Mouse (Mus musculus) neutrophil, adult 5-6 weeks (primary cell): Measurements from ENCODE around the gene Mblac1. TPM values are rescaled to one million over a fixed set of nuclear protein-coding genes. Genes with fewer than 3 reads are reported as not detected.
A peak's percentile ranks its signal among the peaks of the same experiment; 100 is the strongest.
"Not testable (repeated sequence)": the region's sequence is repeated elsewhere in the genome, so short reads cannot be mapped to it uniquely, and the experiment has no call there.

Experiments
- ATAC-seq: fragments of 151-379, 151-347 bp; 2 replicates; pipeline ENCODE4 v1.8.0; 2017; ENCODE audit warnings: mild to moderate bottlenecking, moderate TSS enrichment; ENCODE audit not compliant: insufficient number of reproducible peaks, poor library complexity, low FRiP score, severe bottlenecking; ENCODE audit errors: extremely low read depth
- total RNA-seq: library from RNA; stranded (forward); fragments of 200-1000 nt; gene quantifications from 2 replicates; pipeline ENCODE4 v1.2.3, GENCODE M21; 2017

Gene Mblac1
- total RNA-seq, 1 experiment from 2014 or later: 0.81 TPM

DNA sequence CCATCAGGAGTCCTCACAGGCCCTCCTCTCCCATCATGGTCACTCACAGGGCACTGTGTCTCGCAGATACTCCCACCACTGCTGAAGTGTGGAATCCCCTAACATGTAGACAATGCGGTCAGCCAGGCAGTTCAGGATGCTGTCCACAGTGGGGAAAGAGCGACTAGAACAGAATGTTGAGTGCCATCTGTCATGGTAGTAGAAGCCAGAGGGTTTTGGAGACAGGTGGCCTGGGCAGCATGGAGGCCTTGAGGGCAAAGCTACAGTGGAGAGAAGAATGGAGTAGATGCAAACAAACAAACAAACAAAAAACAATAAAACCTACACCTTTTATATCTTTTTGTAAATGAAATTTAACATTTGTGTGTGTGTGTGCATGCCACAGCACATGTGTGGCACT lies 8.0 kb downstream of the Mblac1 start:
- ATAC-seq: no peak

GRCm38 (mm10) chr5:138207253-138207652 lies 13.1 kb downstream of the Mblac1 start:
- no peak for ATAC-seq

GRCm38 (mm10) chr5:138207873-138208272 lies 13.8 kb downstream of the Mblac1 start:
- no peak for ATAC-seq

DNA sequence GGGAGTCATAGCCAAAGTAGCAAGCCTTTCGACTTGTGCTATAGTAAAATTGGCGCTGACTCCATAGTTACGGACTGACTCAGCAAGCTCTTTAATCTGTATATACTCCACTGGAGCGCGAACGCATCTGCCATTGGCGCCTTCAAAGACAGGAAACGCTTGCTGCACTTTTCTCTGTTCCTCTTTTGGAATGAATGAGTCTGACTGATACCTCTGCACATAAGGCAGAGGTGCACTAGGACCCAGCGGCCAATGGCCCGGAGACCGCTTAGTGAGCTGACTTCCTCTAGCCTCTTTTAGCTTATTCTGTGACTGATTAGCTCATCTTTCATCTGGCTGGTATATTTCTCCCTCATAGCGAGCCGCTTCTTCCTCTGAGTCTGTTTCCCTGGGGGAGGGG lies 22.5 kb downstream of the Mblac1 start:
- ATAC-seq: not testable (repeated sequence)

DNA sequence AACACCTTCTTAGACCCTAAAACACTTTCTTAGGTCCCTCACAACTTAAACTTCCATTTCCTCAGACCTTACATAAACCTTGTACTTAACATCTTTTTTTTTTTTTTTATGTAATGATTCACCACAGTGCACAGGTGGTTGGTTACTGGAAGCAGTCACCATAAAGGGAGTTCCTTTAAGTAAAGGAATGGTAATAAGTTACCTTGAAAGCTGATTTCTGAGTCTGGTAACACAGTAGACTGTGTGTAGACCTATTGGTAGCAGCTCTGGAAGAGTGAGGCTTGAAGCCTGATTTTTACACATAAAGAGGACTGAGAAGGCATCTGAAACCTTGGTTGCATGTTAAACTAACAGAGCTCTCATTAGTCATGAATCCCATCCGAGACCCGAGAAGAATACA lies 25.8 kb downstream of the Mblac1 start:
- no peak for ATAC-seq

DNA sequence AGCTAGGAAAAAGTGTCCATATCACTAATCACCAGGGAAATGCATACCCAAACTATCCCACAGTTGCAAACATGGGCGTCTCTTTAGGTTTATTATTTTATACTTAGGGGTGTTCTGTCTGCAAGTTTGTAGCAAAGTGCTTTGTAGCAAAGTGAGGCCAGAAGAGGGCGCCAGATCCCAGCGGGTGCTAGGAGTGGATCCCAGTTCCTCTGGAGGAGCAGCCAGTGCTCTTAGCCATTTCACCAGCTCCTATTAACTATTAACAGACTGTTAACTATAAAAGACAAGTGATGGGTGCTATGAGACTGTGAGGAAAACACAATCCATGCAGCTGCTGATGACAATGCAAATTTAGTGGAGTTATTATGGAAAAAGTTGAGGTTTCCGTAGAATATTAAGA lies 28.0 kb downstream of the Mblac1 start:
- peak; percentile 90 for ATAC-seq

GRCm38 (mm10) chr5:138223287-138223686 lies 29.2 kb downstream of the Mblac1 start:
- no peak for ATAC-seq

DNA sequence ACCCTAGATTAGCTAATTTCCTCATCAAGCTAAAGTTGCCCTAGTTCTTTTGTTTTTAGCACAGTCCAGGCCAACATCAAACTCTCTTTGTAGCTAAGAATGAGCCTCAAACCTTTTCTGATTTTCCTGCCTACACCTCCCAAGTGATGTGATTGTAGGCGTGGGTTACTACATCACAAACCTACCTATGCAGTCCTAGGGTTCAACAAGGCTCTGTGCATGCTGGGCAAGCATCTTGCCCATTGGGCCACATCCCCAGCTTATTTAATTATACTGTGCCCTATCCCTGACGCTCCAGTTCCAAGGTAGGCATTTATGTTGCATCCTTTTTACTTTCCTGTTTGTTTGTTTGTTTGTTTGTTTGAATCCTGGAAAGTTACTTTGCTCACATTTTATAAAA lies 31.6 kb downstream of the Mblac1 start, which contains the start of gene Nxpe5:
TSS of gene Nxpe5 (plus strand) at position 199 of the 400 bp plus-strand sequence.
- no peak for ATAC-seq

- ATAC-seq: no peak
Observed at GRCm38 (mm10) chr5:138226491-138226890, 32.4 kb downstream of the Mblac1 start.

DNA sequence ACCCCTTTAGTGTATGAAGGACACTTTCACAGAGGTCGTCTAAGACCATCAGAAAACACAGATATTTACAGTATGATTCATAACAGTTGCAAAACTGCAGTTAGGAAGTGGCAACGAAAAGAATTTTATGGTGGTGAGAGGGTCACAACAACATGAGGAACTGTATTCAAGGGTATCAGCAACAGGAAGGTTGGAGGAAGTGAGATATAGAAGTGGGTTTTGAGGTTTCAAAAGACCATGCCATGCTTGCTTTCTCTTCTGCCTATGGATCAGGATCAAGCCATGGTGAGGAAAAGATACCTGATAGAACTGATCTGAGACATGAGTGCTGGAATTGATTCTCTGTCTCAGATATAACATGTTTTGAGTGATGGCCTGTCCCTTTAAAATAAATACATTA lies 33.3 kb downstream of the Mblac1 start:
- peak; percentile 56; the same call in 1 of the 2 replicates for ATAC-seq

- ATAC-seq: peak; percentile 53
Observed at GRCm38 (mm10) chr5:138228026-138228425, 33.9 kb downstream of the Mblac1 start.

GRCm38 (mm10) chr5:138229511-138229910 lies 35.4 kb downstream of the Mblac1 start:
- ATAC-seq: no peak

DNA sequence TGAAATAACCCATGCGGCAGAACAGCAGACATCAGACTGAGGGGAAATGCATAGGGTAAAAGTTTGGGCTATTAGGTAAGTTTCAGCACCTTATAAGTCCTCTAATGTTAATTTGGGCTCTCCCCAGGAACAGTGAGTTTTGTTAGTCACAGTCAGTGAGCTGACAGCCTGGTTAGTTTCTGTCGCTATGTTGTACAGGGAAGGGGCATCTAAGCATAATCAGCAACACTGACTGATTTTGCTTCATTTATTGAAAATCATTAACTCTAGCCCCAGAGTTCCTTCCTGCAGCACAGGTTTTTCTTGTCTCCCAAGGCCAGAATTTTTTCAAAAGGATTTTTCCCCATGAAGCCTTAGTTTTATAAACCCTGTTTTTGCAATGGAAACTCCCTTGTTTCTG lies 39.7 kb downstream of the Mblac1 start:
- no peak for ATAC-seq

GRCm38 (mm10) chr5:138234224-138234623 lies 40.1 kb downstream of the Mblac1 start:
- no peak for ATAC-seq

GRCm38 (mm10) chr5:138241511-138241910 lies 47.4 kb downstream of the Mblac1 start:
- ATAC-seq: no peak

Other genes with a start within 250 kb of the Mblac1 start
- not detected in 2 replicates for gene Gjc3, start 231.2 kb upstream of the Mblac1 start, total RNA-seq
- not detected in 2 replicates for gene Azgp1, start 212.8 kb upstream of the Mblac1 start, total RNA-seq
- not detected in 2 replicates for gene Smok3a, start 173.1 kb upstream of the Mblac1 start, total RNA-seq
- gene Smok3b, start 172.9 kb upstream of the Mblac1 start, total RNA-seq: not detected in 2 replicates
- 0.35 TPM in 1 of 2 replicates, not detected in the other for gene Smok3c, start 141.1 kb upstream of the Mblac1 start, total RNA-seq
- gene Zkscan1, start 109.2 kb upstream of the Mblac1 start, total RNA-seq: 15.2 and 18.7 TPM in 2 replicates
- gene Zscan21, start 77.4 kb upstream of the Mblac1 start, total RNA-seq: 8.5 and 11.5 TPM in 2 replicates
- gene Zfp113, start 38.6 kb upstream of the Mblac1 start, total RNA-seq: 6.4 and 8.6 TPM in 2 replicates
- gene Cops6, start 33.2 kb upstream of the Mblac1 start, total RNA-seq: 14.2 and 19.2 TPM in 2 replicates
- gene Ap4m1, start 22.3 kb upstream of the Mblac1 start, total RNA-seq: 18.4 and 20.3 TPM in 2 replicates
- gene Mcm7, start 21.9 kb upstream of the Mblac1 start, total RNA-seq: 86.1 and 89.7 TPM in 2 replicates
- 26.5 and 26.7 TPM in 2 replicates for gene Taf6, start 6.9 kb upstream of the Mblac1 start, total RNA-seq
- gene Cnpy4, start 6.8 kb upstream of the Mblac1 start, total RNA-seq: 26.9 and 31.3 TPM in 2 replicates
- not detected in 2 replicates for gene Nxpe5, start 31.6 kb downstream of the Mblac1 start, total RNA-seq
- 27.3 and 36.7 TPM in 2 replicates for gene Lamtor4, start 61.2 kb downstream of the Mblac1 start, total RNA-seq
- 77.2 and 79.3 TPM in 2 replicates for gene BC037034, start 69.7 kb downstream of the Mblac1 start, total RNA-seq
- gene Gal3st4, start 78.5 kb downstream of the Mblac1 start, total RNA-seq: 0.37 TPM in 1 of 2 replicates, not detected in the other
- gene Gm43720, start 85.6 kb downstream of the Mblac1 start, total RNA-seq: not detected in 2 replicates
- 3.8 and 4.3 TPM in 2 replicates for gene Gpc2, start 85.7 kb downstream of the Mblac1 start, total RNA-seq
- gene Stag3, start 85.9 kb downstream of the Mblac1 start, total RNA-seq: 2.6 and 3.6 TPM in 2 replicates
- not detected in 2 replicates for gene Pvrig, start 147.6 kb downstream of the Mblac1 start, total RNA-seq
- 18.7 and 25.8 TPM in 2 replicates for gene Zfp157, start 247.2 kb downstream of the Mblac1 start, total RNA-seq